Mouse (Mus musculus): ENCODE measurements around the gene Mtap.

Gene Mtap

GRCm38 (mm10) chr4:89136906-89137541 lies at the start of gene Mtap:
Mtap (plus strand) TSS chr4:89137122.
- DNase-seq, result peak; percentile 68 to 76

GRCm38 (mm10) chr4:89089110-89089509 lies 47.8 kb upstream of the Mtap start:
- no peak for DNase-seq

GRCm38 (mm10) chr4:89090217-89090616 lies 46.7 kb upstream of the Mtap start:
- DNase-seq, result no peak

DNA sequence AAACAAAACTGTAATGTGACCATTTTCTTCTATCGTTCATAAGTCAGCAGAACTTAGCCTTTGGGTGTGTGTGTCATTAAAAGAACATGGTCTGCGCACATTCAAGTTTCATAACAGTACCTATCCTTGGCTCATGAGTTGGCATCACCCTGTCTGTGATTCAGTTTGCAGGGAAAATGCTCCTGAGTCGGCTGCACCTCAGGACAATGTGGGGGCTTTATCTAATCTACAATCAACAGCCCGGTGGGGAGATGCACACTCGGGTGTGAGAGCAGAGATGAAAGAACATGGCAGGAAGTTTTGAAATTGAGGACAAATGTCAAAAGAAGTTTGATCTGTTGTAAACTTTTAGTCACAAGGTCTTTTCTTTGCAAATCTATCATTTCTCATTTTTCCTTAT lies 44.8 kb upstream of the Mtap start:
- no peak for DNase-seq

GRCm38 (mm10) chr4:89094773-89095172 lies 42.1 kb upstream of the Mtap start:
- no peak for DNase-seq

GRCm38 (mm10) chr4:89098261-89098660 lies 38.7 kb upstream of the Mtap start:
- DNase-seq, result no peak

DNA sequence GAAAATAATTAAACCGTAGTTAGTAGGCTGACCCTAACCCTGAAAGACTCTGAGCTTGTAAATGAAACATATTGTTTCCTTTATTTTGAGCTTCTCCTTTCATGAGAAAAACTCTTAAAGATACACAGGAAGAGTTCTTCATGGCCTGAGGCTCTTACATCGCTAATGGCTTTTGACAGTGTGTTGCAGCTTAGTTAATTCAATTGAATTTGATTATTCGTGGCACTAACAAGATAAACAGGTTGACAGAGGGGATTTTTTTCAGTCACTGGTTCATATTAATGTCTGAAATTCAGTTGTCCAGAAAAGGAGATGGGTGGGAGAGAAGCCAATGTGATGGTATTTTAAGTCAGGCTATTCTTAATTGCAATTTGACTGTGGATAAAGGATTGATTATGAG lies 35.6 kb upstream of the Mtap start:
- no peak for DNase-seq

- no peak for DNase-seq
Observed at GRCm38 (mm10) chr4:89102283-89102682, 34.6 kb upstream of the Mtap start.

GRCm38 (mm10) chr4:89105486-89105885 lies 31.4 kb upstream of the Mtap start:
- DNase-seq, result no peak

GRCm38 (mm10) chr4:89106505-89106904 lies 30.4 kb upstream of the Mtap start:
- DNase-seq, result no peak

- no peak for DNase-seq
Observed at GRCm38 (mm10) chr4:89112168-89112710, 24.7 kb upstream of the Mtap start.

GRCm38 (mm10) chr4:89112782-89113181 lies 24.1 kb upstream of the Mtap start:
- no peak for DNase-seq

GRCm38 (mm10) chr4:89116006-89116405 lies 20.9 kb upstream of the Mtap start:
- DNase-seq, result no peak

GRCm38 (mm10) chr4:89119900-89120299 lies 17.0 kb upstream of the Mtap start:
- no peak for DNase-seq

DNA sequence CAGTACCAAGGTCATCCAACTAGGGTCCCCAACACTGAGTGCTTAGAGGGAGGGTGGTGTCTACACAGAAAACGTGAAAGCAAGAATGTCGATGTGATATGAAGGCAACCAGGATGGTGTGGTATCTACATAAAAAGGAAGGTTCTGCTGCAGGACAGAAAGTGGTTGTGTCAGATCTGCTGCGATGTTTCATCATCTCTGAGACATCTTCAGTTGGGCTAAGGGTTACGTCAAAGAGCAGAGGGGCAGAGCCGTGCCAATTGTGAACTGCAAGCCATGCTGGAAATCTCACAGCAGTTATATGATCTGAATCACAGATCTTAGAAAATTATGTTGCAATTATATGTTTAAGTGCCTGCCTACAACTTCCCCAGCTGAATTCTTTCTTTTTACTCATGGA lies 16.6 kb upstream of the Mtap start:
- no peak for DNase-seq

GRCm38 (mm10) chr4:89123446-89124243 lies 13.3 kb upstream of the Mtap start:
- no peak for DNase-seq

GRCm38 (mm10) chr4:89127674-89128073 lies 9.2 kb upstream of the Mtap start:
- DNase-seq, result no peak

DNA sequence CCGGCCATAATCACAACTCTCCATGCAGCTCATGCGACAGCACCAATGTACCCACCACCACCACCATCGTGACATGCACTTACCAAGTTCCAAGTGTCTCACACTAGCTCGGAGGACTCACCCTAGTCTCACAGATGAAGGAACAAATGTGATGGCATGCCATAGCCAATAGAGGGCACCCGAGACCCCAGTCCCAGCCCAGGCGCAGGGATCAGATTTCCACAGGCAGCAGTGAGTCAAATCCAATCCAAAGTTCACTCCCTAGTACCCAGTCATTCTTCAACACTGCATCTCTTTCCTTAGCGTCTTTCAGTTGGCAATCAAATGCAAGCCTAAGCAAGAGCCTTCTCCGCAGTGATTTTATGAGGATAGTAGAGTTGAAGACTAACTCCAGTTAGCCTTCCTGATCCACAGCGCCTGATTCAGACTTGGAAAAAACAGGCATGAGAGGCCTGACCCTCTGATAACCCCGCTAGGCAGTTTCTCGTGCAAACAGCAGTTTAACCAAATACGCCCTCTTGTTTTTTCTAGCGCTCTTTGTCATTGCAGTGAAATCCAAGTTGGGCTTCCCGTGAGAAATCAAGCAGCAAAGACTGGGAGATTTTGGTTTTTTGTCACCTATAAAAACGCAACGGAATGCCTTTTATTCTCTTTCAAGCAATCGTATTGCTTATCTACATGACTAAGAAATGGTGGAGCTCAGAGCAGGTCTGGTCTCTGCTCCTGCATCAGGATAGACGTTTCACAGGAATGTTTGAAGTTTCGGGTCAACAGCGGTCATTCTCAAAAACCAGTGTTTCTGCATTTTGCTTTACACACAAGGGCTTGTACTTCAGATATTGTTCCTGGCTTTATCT lies 8.6 kb upstream of the Mtap start:
- DNase-seq, result no peak

DNA sequence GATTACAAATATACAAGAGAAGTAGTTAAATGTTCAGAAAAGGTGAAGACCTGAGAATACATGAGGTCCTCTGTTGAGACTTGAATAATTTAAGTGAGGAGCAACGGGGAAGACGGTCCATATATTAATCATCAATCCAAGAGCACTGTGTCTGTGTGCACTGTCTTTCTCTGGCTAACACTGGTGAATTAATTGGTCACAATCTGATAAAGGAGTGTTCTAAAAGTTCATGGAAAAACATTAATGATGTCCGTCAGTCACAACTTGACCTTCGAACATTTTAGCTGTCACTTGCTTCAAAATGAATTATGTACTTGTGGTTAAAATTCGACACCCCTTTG lies 8.0 kb upstream of the Mtap start:
- DNase-seq, result no peak

GRCm38 (mm10) chr4:89129311-89129913 lies 7.5 kb upstream of the Mtap start:
- peak in 1 of 2 experiments; percentile 24 for DNase-seq

GRCm38 (mm10) chr4:89131795-89132194 lies 5.1 kb upstream of the Mtap start:
- DNase-seq, result no peak

GRCm38 (mm10) chr4:89136356-89136755 lies 566 bp upstream of the Mtap start:
- no peak for DNase-seq

All from thymus, adult 18-20 months (tissue).